16 mouse cellular contexts compared by ENCODE assay signal in genomic region chr6:92449956-92450355, GRCm38 (mm10).
"Had no signal": no experiment of that assay in that cellular context is flagged by ENCODE, and none has a peak within 500 bp of the region (broad histone marks: within the 10 kb centered on the region; RNA-seq: fewer than 3 reads in every experiment).

No protein-coding gene starts in this region.

- ATAC-seq: midbrain, embryonic 13.5 days; midbrain, embryonic 15.5 days had no signal

- H3K9ac ChIP-seq: lung, embryonic 14.5 days; midbrain, embryonic 13.5 days; midbrain, embryonic 15.5 days; neural tube, embryonic 12.5 days; stomach, embryonic 15.5 days had no signal

- DNase-seq: lung, adult 18-20 months; lung, embryonic 14.5 days; lung, postnatal 14 days; retina, postnatal 1 day; right cerebral cortex, adult 18-20 months; thymus, adult 2 months; thymus, postnatal 25 days; thymus, postnatal 4 days had no signal

- H3K27me3 ChIP-seq: megakaryocyte, embryonic 14.5 days; midbrain, embryonic 13.5 days; midbrain, embryonic 15.5 days; neural tube, embryonic 12.5 days; stomach, embryonic 15.5 days had no signal

- H3K9me3 ChIP-seq: megakaryocyte, embryonic 14.5 days; midbrain, embryonic 13.5 days; midbrain, embryonic 15.5 days; neural tube, embryonic 12.5 days; stomach, embryonic 15.5 days had no signal

- H3K4me2 ChIP-seq: lung, embryonic 14.5 days; midbrain, embryonic 11.5 days; midbrain, embryonic 13.5 days; midbrain, embryonic 15.5 days; neural tube, embryonic 12.5 days; stomach, embryonic 15.5 days had no signal

- H3K27ac ChIP-seq: macrophage; midbrain, embryonic 13.5 days; midbrain, embryonic 15.5 days; neural tube, embryonic 12.5 days; stomach, embryonic 15.5 days; stomach, postnatal 0 days had no signal

- H3K4me1 ChIP-seq: megakaryocyte, embryonic 14.5 days; neural tube, embryonic 12.5 days; stomach, embryonic 15.5 days had no signal

- H3K36me3 ChIP-seq: midbrain, embryonic 13.5 days; midbrain, embryonic 15.5 days; neural tube, embryonic 12.5 days had no signal

- H3K4me3 ChIP-seq: megakaryocyte, embryonic 14.5 days; midbrain, embryonic 13.5 days; midbrain, embryonic 15.5 days; neural tube, embryonic 12.5 days; stomach, embryonic 15.5 days had no signal
